Mouse (Mus musculus): ENCODE measurements around the gene Srrm2.

Gene Srrm2

DNA sequence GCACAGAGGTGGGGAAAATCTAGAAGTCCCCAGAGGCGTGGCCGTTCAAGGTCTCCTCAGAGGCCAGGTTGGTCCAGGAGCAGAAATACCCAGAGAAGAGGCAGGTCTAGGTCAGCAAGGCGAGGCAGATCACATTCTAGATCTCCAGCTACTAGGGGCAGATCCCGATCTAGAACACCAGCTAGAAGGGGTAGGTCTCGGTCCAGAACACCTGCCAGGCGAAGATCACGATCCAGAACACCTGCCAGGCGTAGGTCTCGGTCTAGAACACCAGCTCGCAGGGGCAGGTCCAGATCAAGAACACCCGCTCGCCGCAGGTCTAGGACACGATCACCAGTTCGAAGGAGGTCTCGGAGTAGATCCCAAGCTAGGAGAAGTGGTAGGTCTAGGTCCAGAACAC, 25.3 kb downstream of the Srrm2 start:
- no peak for DNase-seq

DNA sequence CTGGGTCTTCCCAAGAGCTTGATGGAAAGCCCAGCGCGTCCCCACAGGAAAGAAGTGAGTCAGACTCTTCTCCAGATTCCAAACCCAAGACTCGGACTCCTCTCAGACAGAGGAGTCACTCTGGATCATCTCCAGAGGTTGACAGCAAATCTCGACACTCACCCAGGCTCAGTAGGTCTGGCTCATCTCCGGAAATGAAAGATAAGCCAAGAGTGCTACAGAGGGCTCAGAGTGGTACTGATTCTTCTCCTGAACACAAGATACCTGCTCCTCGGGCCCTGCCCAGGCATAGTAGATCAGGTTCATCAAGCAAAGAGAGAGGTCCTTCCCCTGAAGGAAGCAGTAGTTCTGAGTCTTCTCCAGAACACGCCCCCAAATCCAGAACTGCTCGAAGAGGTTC, 28.2 kb downstream of the Srrm2 start:
- no peak for DNase-seq

DNA sequence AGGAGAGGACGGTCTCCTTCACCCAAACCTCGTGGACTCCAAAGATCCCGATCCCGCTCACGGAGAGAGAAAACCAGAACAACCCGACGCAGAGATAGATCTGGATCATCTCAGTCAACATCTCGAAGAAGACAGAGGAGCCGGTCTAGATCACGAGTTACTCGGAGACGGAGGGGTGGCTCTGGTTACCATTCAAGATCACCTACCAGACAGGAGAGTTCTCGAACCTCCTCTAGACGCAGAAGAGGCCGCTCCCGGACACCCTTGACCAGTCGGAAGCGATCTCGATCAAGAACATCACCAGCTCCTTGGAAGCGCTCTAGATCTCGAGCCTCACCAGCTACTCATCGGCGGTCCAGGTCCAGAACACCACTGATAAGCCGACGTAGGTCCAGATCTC, 28.9 kb downstream of the Srrm2 start:
- no peak for DNase-seq

DNA sequence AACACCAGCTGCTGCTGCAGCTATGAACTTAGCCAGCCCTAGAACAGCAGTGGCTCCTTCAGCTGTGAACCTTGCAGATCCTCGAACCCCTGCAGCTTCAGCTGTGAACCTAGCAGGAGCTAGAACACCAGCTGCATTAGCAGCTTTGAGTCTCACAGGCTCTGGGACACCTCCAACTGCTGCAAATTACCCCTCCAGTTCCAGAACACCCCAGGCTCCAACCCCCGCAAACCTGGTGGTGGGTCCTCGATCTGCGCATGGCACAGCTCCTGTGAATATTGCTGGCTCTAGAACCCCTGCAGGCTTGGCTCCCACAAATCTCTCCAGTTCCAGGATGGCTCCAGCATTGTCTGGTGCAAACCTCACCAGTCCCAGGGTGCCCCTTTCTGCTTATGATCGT, 30.4 kb downstream of the Srrm2 start:
- DNase-seq = no peak

DNA sequence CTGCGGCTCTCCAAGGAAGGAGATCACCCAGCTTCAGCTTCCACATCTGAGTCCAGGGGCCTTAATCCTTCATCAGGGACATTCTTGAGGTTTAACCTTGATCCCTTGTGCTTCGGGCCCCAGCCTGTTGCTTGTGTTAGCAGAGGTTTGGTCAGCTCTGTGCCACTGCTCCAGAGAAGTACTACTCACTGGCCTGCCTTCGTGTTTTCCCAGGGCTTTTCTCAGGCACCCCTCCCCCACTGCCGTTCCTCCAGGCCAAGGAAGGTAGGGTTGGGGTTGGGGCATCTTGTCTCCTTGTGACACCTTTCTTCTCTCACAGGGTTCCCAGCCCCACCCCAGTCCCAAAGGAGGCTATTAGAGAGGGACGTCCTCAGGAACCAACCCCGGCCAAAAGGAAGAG, 31.8 kb downstream of the Srrm2 start:
- DNase-seq = no peak

DNA sequence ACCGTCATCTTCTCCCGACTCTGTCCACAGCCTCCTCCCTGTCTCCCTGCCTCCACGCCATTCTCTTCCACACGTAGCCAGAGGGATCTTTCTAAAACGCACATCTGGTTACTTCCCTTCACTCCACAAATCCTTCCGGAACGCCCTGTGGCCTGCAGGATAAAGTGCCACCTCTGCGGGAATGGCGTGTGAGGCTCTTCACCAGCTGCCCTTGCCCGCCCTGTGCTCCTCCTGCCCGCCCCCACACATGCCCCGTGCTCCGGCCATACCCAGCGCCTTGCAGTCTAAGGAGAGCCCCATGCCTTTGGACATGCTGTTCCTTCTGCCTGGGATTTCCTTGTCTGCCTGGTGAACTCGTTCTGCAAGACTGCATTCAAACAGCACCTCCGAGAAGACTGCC, 32.7 kb downstream of the Srrm2 start:
- DNase-seq = no peak

DNA sequence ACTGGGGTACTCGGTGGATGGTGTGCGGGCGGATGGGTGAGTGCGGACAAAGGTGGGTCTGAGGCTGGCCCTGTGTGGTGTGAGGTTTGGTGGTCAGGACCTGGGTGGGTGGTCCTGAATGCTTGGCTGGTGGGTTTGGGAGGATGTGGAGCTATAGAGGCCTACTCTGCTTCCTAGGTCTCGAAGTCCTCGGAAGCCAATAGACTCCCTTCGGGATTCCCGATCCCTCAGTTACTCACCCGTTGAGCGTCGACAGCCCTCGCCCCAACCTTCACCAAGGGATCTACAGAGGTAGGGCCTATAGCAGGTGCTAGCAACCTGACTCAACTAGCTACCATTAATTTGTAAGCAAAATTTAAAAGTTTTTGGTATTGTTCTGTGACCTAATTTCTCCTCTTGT, 33.3 kb downstream of the Srrm2 start:
- DNase-seq = no peak

DNA sequence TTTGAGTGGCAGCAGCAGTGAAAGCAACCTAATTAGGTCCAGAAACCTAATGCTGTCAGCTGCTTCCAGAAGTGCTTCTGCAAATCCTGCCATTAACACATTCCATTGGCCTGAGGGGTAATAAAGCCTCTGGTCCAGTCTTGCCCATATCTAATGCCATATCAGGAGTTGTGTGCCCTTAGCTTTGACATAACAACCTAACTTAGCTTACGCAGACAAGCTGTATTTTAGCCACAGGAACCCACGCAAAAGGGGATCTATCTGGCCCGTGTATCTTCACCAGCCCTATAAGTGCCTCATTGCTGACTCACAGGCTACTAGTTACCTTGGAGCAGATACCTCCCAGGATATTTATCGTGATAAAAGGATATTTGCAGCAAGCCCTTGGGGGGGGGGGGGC, 35.3 kb downstream of the Srrm2 start:
- DNase-seq = no peak

DNA sequence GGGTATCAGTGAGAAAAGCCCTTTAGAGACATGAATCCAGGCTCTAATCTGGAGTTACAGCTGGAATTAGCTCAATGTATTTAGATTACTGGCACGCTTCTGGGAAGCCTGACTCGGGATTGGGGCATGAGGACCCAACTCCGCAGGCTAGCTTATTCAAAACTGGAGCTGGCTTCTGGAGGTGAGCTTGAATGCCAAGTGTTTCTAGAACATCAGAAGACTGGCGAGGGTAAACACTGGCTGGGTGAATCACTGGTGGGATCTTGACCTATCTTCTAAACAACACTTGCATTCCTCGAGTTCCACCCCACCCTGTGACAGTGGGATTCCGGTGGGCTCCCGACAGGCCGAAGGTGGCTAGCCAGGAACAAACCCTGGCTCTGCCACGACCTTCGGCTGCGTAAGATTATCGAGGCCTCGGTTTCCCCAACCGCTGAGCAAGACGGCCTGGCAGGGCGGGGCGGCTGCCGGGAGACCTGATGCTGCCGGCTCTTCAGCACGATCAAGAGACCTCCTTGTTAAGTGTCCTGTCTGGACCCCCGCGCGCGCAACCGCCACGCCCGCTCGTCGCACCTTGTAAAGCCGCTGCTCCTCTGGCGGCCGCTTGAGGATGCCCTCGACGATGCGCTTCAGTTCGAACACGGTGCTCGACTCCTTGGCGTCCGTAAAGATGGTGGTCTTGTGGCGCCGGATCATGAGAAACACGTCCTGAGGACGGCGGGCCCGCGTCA, 38.1 kb downstream of the Srrm2 start:
- peak; percentile 67 for DNase-seq

DNA sequence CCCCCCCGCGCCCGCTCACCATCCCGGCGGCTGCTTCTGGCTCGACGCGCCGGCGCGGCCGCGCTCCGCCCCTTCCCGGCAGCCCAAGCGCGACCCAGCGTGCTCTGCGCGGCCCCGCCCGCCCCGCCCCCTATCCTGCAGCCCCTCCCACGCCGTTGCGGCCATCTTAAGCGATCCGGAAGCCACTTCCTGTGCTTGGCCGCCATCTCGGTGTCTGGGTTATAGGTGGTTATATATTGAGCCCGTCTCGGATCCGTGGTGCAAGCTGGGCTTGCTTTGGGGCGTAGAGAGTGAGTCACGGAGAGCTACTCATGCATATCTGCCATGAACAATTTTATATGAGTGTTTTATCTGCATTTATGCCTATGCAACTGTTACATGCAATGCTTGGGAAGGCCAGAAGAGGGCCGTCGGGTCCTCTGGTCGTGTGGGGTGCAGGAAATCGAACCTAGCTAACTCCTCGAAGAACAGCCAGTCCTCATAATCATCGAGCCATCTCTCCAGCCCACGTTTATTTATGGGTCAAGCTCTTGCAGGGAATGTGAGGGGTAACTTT, 38.8 kb downstream of the Srrm2 start, which contains the start of gene Elob:
Gene Elob, minus strand, starts transcription at position 73 of the 556 bp plus-strand sequence.
- peak; percentile 87 for DNase-seq

DNA sequence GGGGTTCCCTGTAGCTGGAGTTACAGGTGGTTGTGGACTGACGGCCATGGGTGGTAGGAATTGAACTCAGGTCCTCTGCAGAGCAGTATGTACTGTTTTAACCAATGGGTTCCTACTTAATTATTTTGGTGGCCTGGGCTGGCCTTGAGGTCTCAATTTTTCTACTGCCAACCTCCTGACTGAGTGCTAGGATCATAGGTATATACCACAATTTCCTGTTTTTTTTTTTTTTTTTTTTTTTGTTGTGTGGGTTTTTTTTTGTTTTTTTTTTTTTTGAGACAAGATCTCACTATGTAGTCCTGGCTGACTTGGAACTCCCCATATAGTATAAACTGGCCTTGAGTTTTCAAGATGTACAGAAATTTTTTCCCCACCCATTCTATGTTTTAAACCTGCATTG, 40.9 kb downstream of the Srrm2 start:
- DNase-seq = no peak

DNA sequence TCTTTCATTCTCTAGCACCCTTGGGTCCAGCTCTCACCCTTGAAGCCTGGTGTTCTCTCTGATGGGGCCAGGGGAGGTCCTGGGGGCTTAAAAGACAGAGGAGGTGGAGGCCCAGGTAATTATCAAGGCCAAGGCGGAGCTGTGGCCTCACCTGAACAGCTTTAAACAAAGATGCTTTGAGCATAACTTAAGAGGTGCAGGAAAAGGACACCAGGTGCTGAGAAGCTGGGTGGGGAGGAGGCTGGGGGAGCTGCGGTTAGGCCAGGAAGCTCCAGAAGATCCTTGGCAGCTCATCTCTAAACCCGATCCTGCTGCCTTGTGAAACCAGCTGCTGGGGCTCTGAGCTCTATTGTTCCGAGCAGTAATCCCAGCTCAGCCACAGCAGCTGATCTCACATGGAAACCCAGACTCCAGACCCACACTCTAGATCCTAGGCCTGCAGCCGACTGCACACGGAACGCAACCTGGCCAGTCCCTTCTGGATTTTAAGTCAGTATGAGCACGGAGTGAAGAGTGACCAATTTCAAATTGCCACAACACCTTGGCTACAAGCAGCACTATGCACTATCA, 45.8 kb downstream of the Srrm2 start, which contains the start of gene Prss33:
Gene Prss33, minus strand, starts transcription at position 51 of the 570 bp plus-strand sequence.
- DNase-seq = no peak

DNA sequence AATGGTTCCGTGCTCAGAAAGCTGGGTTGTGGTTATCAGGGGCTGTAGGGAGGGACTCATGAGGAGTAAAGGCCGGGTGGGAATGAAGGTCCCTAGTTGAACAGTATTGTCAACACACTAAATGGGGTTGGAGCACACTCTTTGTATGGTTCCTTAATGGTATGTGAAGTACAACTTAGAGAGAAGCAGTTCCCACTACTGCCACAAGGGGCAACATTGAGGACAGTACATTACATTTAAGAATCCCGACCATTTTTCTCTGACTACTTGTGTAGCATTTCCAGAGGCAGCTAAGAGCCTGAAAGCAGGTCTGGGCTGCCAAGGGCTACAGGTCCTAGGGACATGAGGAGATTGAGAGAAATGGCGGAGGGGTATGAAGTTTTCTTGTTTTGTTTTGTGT, 50.8 kb downstream of the Srrm2 start:
- peak; percentile 40 for DNase-seq

DNA sequence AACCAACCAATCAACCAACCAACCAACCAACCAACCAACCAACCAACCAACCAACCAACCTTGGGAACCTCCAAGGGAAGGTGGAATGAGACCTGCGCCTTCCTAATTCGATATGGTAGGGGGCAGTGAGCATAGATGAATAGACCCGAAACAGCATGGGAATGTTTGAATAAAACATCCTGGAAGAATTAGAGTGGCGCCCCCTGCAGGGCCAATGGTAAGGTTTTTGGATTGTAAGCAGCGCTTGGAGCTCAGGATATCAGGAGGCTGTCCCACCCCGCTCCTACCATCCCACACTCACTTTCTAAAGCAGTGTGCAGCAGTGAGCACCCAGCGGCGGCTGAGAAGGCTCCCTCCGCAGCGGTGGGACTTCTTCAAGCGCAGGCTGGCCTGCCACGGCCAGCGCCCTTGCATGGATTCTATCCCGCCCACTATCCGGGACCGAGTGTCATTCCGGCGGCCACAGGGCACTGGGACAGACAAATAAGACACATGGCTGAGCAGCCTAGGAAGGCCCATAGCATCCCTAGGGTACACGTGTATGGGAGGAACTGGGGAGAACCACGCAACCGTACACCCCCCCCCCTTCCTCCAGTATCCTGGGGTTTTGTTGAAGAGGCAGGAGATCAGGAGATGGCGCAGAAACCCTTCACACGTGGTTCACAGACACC, 52.9 kb downstream of the Srrm2 start:
- no peak for DNase-seq

DNA sequence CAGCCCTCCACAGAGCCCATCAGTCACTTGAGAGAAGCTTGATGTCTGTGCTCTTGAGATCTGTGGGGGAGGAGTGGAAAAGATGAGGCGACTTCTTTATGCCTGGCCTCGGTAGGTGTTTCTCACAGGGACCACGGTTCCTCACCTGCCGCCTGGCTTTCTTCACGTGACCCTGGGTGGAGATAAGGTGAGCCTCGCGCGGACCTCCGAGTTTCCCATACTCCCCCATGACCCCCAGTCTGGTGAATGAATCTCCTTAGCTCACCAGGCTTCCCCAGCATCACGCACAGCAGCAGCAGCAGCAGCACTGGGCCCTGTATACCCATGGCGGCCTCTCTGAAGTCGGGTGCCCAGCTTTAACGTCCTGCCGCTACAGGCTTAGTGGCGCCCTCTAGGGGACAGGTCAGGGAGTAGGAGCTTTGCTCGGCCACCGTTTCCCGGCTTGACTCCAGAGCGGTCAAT, 53.5 kb downstream of the Srrm2 start, which contains the start of the genes Prss32 and Prss41:
Gene Prss32, plus strand, starts transcription at position 44 of the 462 bp plus-strand sequence.
Gene Prss41, minus strand, starts transcription at position 361 of the 462 bp plus-strand sequence.
- peak; percentile 37 for DNase-seq

DNA sequence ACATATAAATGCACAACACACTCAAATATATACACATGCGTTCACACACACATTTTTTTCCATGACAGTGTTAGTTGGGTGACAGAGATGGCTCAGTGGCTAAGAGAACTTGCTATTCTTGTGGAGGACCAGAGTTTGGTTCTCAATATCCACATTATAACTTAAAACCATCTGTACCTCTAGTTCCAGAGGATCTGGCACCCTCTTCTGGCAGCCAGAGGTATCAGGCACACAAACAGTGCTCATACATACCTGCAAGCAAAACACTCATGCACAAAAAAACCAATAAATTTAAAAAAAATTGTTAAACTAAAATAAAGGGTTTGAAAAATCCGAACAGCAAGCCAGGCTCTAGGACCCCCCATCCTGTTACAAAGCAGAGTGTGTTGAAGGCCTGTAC, 59.7 kb downstream of the Srrm2 start:
- no peak for DNase-seq

DNA sequence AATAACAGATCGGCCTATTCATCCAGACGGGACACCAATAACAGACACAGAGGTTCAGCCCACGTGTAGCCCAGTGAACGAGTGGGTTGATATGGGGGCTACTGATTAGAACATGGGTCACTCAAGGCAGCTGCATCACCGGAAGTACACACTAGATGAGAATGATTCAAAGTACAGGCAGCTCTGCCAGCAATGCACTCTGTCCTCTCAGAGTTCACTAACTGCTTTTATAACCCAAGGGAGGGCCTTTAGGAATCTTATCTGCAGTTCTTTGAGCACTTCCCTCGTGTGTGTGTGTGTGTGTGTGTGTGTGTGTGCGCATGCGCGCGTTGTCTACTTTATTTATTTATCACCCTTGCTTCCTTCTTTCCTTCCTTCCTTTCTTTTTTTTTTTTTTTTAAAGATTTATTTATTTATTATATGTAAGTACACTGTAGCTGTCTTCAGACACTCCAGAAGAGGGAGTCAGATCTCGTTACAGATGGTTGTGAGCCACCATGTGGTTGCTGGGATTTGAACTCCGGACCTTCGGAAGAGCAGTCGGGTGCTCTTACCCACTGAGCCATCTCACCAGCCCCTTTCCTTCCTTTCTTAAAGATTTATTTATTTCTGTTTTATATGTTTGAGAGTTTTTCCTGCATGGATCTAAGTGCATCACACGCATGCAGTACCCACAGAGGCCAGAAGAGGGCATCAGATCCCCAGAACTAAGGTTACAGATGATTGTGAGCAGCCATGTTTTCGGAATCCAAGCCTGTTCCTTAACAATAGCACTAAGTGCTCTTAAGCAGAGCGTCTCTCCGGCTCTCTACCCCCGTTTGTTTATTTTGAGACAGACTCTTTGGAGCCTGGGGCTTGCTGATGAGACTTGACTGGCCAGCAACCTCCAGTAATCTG, 60.8 kb downstream of the Srrm2 start:
- DNase-seq = peak; percentile 38

DNA sequence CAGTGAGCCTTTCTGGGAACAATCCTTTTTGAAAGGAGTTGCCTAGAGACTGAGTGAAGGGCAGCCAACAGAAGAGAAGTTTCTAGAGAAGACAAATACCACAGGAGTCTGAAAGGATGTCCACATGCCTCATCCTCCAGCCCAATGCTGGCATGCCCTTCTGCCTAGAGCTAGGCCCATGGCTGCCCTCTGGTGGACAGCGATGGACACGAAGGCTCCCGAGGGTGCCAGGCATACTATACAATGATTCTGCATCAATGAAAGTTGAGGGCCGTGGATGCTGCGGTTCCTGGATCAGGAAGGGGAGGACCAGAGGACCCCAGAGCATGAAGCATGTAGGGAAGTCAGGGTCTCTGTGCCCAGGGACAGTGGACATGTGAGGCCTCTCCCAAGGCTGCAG, 63.0 kb downstream of the Srrm2 start:
- peak; percentile 17 for DNase-seq

DNA sequence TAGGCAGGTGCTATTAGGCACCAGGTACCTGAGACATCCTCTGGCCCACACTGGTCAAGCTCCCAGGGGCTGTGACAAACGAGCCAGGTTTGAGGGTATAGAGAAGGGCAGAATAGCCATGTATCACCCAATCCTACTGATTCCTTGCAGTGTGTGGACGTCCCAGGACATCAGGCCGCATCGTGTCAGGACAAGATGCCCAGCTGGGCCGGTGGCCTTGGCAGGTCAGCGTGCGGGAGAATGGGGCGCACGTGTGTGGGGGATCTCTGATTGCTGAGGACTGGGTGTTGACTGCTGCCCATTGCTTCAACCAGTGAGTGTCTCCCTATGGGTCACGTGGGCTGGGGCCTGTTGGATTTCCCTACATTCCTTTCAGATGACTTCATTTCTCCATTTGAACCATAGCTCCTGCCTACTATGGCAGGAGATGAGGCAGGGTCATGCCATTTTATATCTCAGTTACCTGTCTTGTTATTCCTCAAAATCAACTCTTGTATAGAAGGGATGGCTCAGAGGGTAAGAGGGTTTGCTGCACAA, 64.0 kb downstream of the Srrm2 start:
- no peak for DNase-seq

DNA sequence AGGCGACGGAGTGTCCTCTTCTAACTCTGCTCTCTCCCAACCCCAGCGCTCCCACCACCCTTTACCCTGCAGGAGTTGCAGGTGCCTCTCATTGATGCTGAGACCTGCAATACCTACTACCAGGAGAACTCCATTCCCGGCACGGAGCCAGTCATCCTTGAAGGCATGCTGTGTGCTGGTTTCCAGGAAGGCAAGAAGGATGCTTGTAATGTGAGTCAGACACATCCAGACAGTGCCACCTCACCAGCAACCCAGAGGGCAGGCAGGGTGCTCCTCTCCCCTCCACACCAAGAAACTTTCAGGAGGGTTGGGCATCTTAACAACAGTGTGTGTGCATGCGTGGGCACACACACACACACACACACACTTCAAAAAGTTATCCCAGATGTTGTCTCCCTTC, 66.9 kb downstream of the Srrm2 start:
- no peak for DNase-seq

DNA sequence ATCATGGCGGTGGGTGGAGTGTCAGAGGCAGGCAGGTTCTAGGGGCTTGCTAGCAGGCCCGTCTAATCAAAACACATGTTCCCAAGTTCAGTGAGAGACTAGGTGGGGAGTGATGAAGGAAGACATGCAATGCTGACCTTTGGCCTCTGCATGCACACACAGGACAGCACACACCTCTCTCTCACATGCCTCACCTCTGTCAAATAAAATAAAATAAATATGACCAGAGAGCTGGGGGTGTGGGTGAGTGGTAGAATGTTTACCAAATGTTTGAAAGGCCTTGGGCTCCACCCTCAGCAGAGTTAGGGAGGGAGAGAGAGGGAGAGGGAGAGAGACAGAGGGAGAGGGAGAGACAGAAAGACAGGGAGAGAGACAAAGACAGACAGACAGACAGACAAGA, 67.6 kb downstream of the Srrm2 start:
- no peak for DNase-seq

DNA sequence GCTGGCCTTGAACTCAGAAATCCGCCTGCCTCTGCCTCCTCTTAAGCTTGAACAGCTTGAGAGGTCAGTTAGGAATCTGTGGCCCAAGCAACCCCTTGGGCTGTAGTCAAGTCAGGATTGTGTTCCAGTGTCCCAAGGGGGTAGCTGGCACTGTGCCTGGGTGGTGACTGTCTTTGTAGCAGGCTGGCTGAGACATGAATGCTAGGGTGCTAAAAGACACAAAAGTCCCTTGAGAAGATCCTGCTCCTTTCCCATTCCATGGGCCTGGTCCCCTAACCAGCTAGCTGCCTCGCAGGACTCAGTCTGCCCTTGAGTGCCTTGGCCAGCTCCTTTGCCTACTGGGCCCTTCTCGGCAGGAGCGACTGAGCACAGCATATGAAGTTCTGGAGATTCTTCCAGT, 72.6 kb downstream of the Srrm2 start:
- DNase-seq = no peak
